Mouse (Mus musculus) liver, embryonic 12.5 days (tissue): ENCODE data around the gene Nrp1. TPM values are rescaled to one million over a fixed set of nuclear protein-coding genes. Genes with fewer than 3 reads are reported as not detected.

Source experiments
- ATAC-seq: fragments of 200-750 bp; cut with Nextera tagmentation; 2 replicates; pipeline ENCODE4 v1.8.0; 2017; ENCODE audit warnings: moderate number of reproducible peaks, mild to moderate bottlenecking, moderate library complexity
- H3K27ac ChIP-seq: fragments of 300-500 bp; sonication (generic); 2 replicates; pipeline ENCODE4 v1.5.1; 2016; ENCODE audit warnings: mild to moderate bottlenecking
- H3K27me3 ChIP-seq: fragments of 300-500 bp; sonication (generic); replicated peaks from 2 replicates; pipeline ENCODE4 v1.6.1; 2016; ENCODE audit warnings: mild to moderate bottlenecking, moderate library complexity
- H3K36me3 ChIP-seq: fragments of 300-500 bp; sonication (generic); 2 replicates; pipeline ENCODE4 v1.6.1; 2016; ENCODE audit warnings: mild to moderate bottlenecking, moderate library complexity
- H3K4me1 ChIP-seq: fragments of 300-500 bp; sonication (generic); 2 replicates; pipeline ENCODE4 v1.6.1; 2016
- H3K4me2 ChIP-seq: fragments of 300-500 bp; sonication (generic); 2 replicates; pipeline ENCODE4 v1.6.1; 2016; ENCODE audit warnings: mild to moderate bottlenecking, moderate library complexity
- H3K4me3 ChIP-seq: fragments of 300-500 bp; sonication (generic); 2 replicates; pipeline ENCODE4 v1.5.1; 2016; ENCODE audit warnings: mild to moderate bottlenecking, moderate library complexity
- H3K9ac ChIP-seq: fragments of 300-500 bp; sonication (generic); 2 replicates; pipeline ENCODE4 v1.6.1; 2016; ENCODE audit warnings: mild to moderate bottlenecking, moderate library complexity
- H3K9me3 ChIP-seq: fragments of 300-500 bp; sonication (generic); replicated peaks from 2 replicates; pipeline ENCODE4 v1.6.1; 2016; ENCODE audit warnings: mild to moderate bottlenecking, moderate library complexity
- WGBS: fragments of 180-500 bp; shearing (Covaris S2); methylation state at CpG from one replicate; pipeline ENCODE4 v1.1.7; 2016; ENCODE audit not compliant: insufficient replicate concordance; 5-methylcytosine and 5-hydroxymethylcytosine counted together
- polyA plus RNA-seq: library from polyadenylated mRNA; unstranded; fragments of >200 nt; fragmentation: Nextera tagmentation; extraction: Ambion mirVana; gene quantifications from 2 replicates; pipeline ENCODE4 v1.2.1, GENCODE M21; 2016

The Nrp1 gene
- polyA plus RNA-seq, 1 experiment from 2014 or later = 32.0 TPM

GRCm38 (mm10) chr8:128474614-128475013 is 116.2 kb downstream of the Nrp1 start:
- ATAC-seq = no peak
- Histone ChIP-seq H3K4me2 (no peak overlapping the region), H3K4me1 (no peaks in the 10 kb centered on the region), H3K9me3 (no peaks in the 10 kb centered on the region), H3K27me3 (no peaks in the 10 kb centered on the region), H3K36me3 (peaks cover 12% of the 10 kb centered on the region), H3K4me3 (no peak overlapping the region), H3K9ac (no peak overlapping the region), H3K27ac (no peak overlapping the region)
- WGBS = 34% methylated on average over 2 of the region's 2 CpGs

GRCm38 (mm10) chr8:128476206-128476605 is 117.8 kb downstream of the Nrp1 start:
- H3K9me3 ChIP-seq = no peaks in the 10 kb centered on the region
- H3K4me3 ChIP-seq = no peak overlapping the region
- no peak for ATAC-seq
- H3K27me3 ChIP-seq = no peaks in the 10 kb centered on the region
- no peak overlapping the region for H3K4me2 ChIP-seq
- H3K9ac ChIP-seq = no peak overlapping the region
- H3K4me1 ChIP-seq = no peaks in the 10 kb centered on the region
- H3K27ac ChIP-seq = no peak overlapping the region
- H3K36me3 ChIP-seq = peaks cover 7% of the 10 kb centered on the region; the same call in 1 of the 2 replicates
- 54% methylated on average over 1 of the region's 1 CpGs for WGBS

- H3K27ac ChIP-seq = no peak overlapping the region
- H3K9me3 ChIP-seq = no peaks in the 10 kb centered on the region
- H3K9ac ChIP-seq = no peak overlapping the region
- no peak overlapping the region for H3K4me3 ChIP-seq
- H3K4me2 ChIP-seq = no peak overlapping the region
- H3K27me3 ChIP-seq = no peaks in the 10 kb centered on the region
- peaks cover 4% of the 10 kb centered on the region; the same call in 1 of the 2 replicates for H3K36me3 ChIP-seq
- H3K4me1 ChIP-seq = no peaks in the 10 kb centered on the region
- WGBS = 81% methylated on average over 4 of the region's 4 CpGs
- ATAC-seq = no peak
Observed at GRCm38 (mm10) chr8:128478017-128478416, 119.6 kb downstream of the Nrp1 start.

- no peak overlapping the region for H3K4me3 ChIP-seq
- H3K9me3 ChIP-seq = no peaks in the 10 kb centered on the region
- ATAC-seq = no peak
- no peaks in the 10 kb centered on the region for H3K4me1 ChIP-seq
- 52% methylated on average over 5 of the region's 5 CpGs for WGBS
- H3K36me3 ChIP-seq = peaks cover 4% of the 10 kb centered on the region; the same call in 1 of the 2 replicates
- H3K9ac ChIP-seq = no peak overlapping the region
- H3K27me3 ChIP-seq = no peaks in the 10 kb centered on the region
- no peak overlapping the region for H3K4me2 ChIP-seq
- no peak overlapping the region for H3K27ac ChIP-seq
Observed at GRCm38 (mm10) chr8:128479309-128480013, 121.1 kb downstream of the Nrp1 start.

GRCm38 (mm10) chr8:128480896-128481665 is 122.7 kb downstream of the Nrp1 start:
- Histone ChIP-seq H3K4me3 (no peak overlapping the region), H3K9me3 (no peaks in the 10 kb centered on the region), H3K27me3 (no peaks in the 10 kb centered on the region), H3K4me2 (no peak overlapping the region), H3K9ac (no peak overlapping the region), H3K27ac (no peak overlapping the region), H3K4me1 (no peaks in the 10 kb centered on the region), H3K36me3 (peaks cover 4% of the 10 kb centered on the region; the same call in 1 of the 2 replicates)
- 55% methylated on average over 8 of the region's 8 CpGs for WGBS
- ATAC-seq = no peak

GRCm38 (mm10) chr8:128483344-128483743 is 124.9 kb downstream of the Nrp1 start:
- no peak for ATAC-seq
- Histone ChIP-seq H3K9me3 (no peaks in the 10 kb centered on the region), H3K4me3 (no peak overlapping the region), H3K9ac (no peak overlapping the region), H3K27me3 (no peaks in the 10 kb centered on the region), H3K4me1 (no peaks in the 10 kb centered on the region), H3K4me2 (no peak overlapping the region), H3K36me3 (peaks cover 4% of the 10 kb centered on the region; the same call in 1 of the 2 replicates), H3K27ac (no peak overlapping the region)
- 59% methylated on average over 3 of the region's 3 CpGs for WGBS

- no peak overlapping the region for H3K9ac ChIP-seq
- peaks cover 6% of the 10 kb centered on the region; the same call in 1 of the 2 replicates for H3K4me1 ChIP-seq
- H3K27me3 ChIP-seq = no peaks in the 10 kb centered on the region
- H3K4me3 ChIP-seq = no peak overlapping the region
- no peak overlapping the region for H3K4me2 ChIP-seq
- ATAC-seq = no peak
- peak overlapping the region; percentile 12; the same call in 1 of the 2 replicates for H3K27ac ChIP-seq
- peaks cover 4% of the 10 kb centered on the region; the same call in 1 of the 2 replicates for H3K36me3 ChIP-seq
- H3K9me3 ChIP-seq = no peaks in the 10 kb centered on the region
- WGBS = 74% methylated on average over 1 of the region's 1 CpGs
Observed at GRCm38 (mm10) chr8:128484720-128485124, 126.3 kb downstream of the Nrp1 start.

GRCm38 (mm10) chr8:128486043-128486442 is 127.6 kb downstream of the Nrp1 start:
- Histone ChIP-seq H3K9me3 (no peaks in the 10 kb centered on the region), H3K36me3 (no peaks in the 10 kb centered on the region), H3K4me2 (no peak overlapping the region), H3K27ac (no peak overlapping the region), H3K4me1 (peaks cover 6% of the 10 kb centered on the region; the same call in 1 of the 2 replicates), H3K27me3 (no peaks in the 10 kb centered on the region), H3K9ac (no peak overlapping the region), H3K4me3 (no peak overlapping the region)
- no peak for ATAC-seq
- WGBS = 41% methylated on average over 2 of the region's 2 CpGs

GRCm38 (mm10) chr8:128487966-128488931 is 129.8 kb downstream of the Nrp1 start:
- H3K27ac ChIP-seq = peak overlapping the region; percentile 68
- H3K36me3 ChIP-seq = no peaks in the 10 kb centered on the region
- H3K27me3 ChIP-seq = no peaks in the 10 kb centered on the region
- H3K9ac ChIP-seq = no peak overlapping the region
- no peaks in the 10 kb centered on the region for H3K9me3 ChIP-seq
- WGBS = 42% methylated on average over 10 of the region's 10 CpGs
- no peak overlapping the region for H3K4me3 ChIP-seq
- H3K4me2 ChIP-seq = peak overlapping the region; percentile 3; the same call in 1 of the 2 replicates
- peak; percentile 65 for ATAC-seq
- peaks cover 6% of the 10 kb centered on the region; the same call in 1 of the 2 replicates for H3K4me1 ChIP-seq

GRCm38 (mm10) chr8:128489351-128489750 is 130.9 kb downstream of the Nrp1 start:
- no peak overlapping the region for H3K9ac ChIP-seq
- no peaks in the 10 kb centered on the region for H3K9me3 ChIP-seq
- no peak overlapping the region for H3K4me2 ChIP-seq
- ATAC-seq = no peak
- H3K4me3 ChIP-seq = no peak overlapping the region
- 0 out of 2 replicates have a peak overlapping the region, but pooled peaks have one; percentile 8 for H3K27ac ChIP-seq
- H3K4me1 ChIP-seq = peaks cover 6% of the 10 kb centered on the region; the same call in 1 of the 2 replicates
- WGBS = 78% methylated on average over 1 of the region's 1 CpGs
- peaks cover 5% of the 10 kb centered on the region for H3K36me3 ChIP-seq
- H3K27me3 ChIP-seq = no peaks in the 10 kb centered on the region
